11 mouse cellular contexts compared by ENCODE assay signal in genomic region chr13:110562902-110563301, GRCm38 (mm10).
DNase-seq lines count a peak whose midpoint lies in the region; ATAC-seq and TF ChIP-seq lines count a peak whose summit lies in the region.
"Had no signal": no experiment of that assay in that cellular context is flagged by ENCODE, and none has a peak within 500 bp of the region (broad histone marks: within the 10 kb centered on the region; RNA-seq: fewer than 3 reads in every experiment).

No protein-coding gene starts in this region.

- no peak overlapping the region for H3K4me3 ChIP-seq in intestine, embryonic 16.5 days (ENCODE audit: low read length)
- H3K4me3 ChIP-seq in lung, embryonic 14.5 days (ENCODE audit: low read depth, low read length): no peak overlapping the region
- H3K4me3 ChIP-seq in forebrain, embryonic 11.5 days (ENCODE audit: low read depth, low read length): no peak overlapping the region
- H3K4me3 ChIP-seq: hindbrain, embryonic 13.5 days; limb, embryonic 12.5 days; myocyte had no signal

- no peaks in the 10 kb centered on the region for H3K36me3 ChIP-seq in intestine, embryonic 16.5 days (ENCODE audit: control insufficient read depth, insufficient read depth, low read length)
- H3K36me3 ChIP-seq in lung, embryonic 14.5 days (ENCODE audit: insufficient read depth): no peaks in the 10 kb centered on the region
- no peaks in the 10 kb centered on the region for H3K36me3 ChIP-seq in forebrain, embryonic 11.5 days (ENCODE audit: control insufficient read depth, insufficient read depth, low read length)
- H3K36me3 ChIP-seq: hindbrain, embryonic 13.5 days; limb, embryonic 12.5 days had no signal

- H3K9me3 ChIP-seq in intestine, embryonic 16.5 days (ENCODE audit: control insufficient read depth, low read length): no peaks in the 10 kb centered on the region
- no peaks in the 10 kb centered on the region for H3K9me3 ChIP-seq in lung, embryonic 14.5 days (ENCODE audit: low read depth, low read length)
- H3K9me3 ChIP-seq in forebrain, embryonic 11.5 days (ENCODE audit: control insufficient read depth, low read length): no peaks in the 10 kb centered on the region
- H3K9me3 ChIP-seq: hindbrain, embryonic 13.5 days; limb, embryonic 12.5 days had no signal

- intact Hi-C loops in left cerebral cortex, postnatal 14 days (cut with DNase I): loop anchor here (10.0 kb wide), 1 partner anchor 672 kb away; no protein-coding TSS in a partner anchor

- H3K4me1 ChIP-seq in intestine, embryonic 16.5 days (ENCODE audit: control insufficient read depth, insufficient read depth, low read length): 0 out of 2 replicates have a peak, but pooled peaks cover 3% of the 10 kb centered on the region
- H3K4me1 ChIP-seq in lung, embryonic 14.5 days (ENCODE audit: insufficient read depth): 0 out of 2 replicates have a peak, but pooled peaks cover under 1% of the 10 kb centered on the region
- H3K4me1 ChIP-seq in forebrain, embryonic 11.5 days (replicated peaks; ENCODE audit: control insufficient read depth, insufficient read depth, low read length): no peaks in the 10 kb centered on the region
- H3K4me1 ChIP-seq: limb, embryonic 12.5 days had no signal

- H3K9ac ChIP-seq in intestine, embryonic 16.5 days (ENCODE audit: low read depth, low read length): no peak overlapping the region
- H3K9ac ChIP-seq in lung, embryonic 14.5 days: no peak overlapping the region
- H3K9ac ChIP-seq in forebrain, embryonic 11.5 days (ENCODE audit: low read length): no peak overlapping the region
- H3K9ac ChIP-seq: hindbrain, embryonic 13.5 days; limb, embryonic 12.5 days had no signal

- TF ChIP-seq CTCF in lung, embryonic 14.5 days (IDR thresholded peaks at IDR 0.05; ENCODE audit: low read depth): no peak

- H3K4me2 ChIP-seq in intestine, embryonic 16.5 days (ENCODE audit: low read depth, low read length): no peak overlapping the region
- no peak overlapping the region for H3K4me2 ChIP-seq in lung, embryonic 14.5 days
- no peak overlapping the region for H3K4me2 ChIP-seq in forebrain, embryonic 11.5 days (ENCODE audit: low read depth, low read length, severe bottlenecking)
- H3K4me2 ChIP-seq: hindbrain, embryonic 13.5 days; limb, embryonic 12.5 days had no signal

- peak; percentile 13 for DNase-seq in R1 (ENCODE audit: low read depth, low spot score)
- peak; percentile 15 for DNase-seq in brain, adult 2 months (ENCODE audit: low read depth, low spot score)
- peak; percentile 54 for DNase-seq in lung, embryonic 14.5 days
- no peak for DNase-seq in spleen, adult 18-20 months
- no peak for DNase-seq in left cerebral cortex, postnatal 14 days (ENCODE audit: low spot score in 2 of 2)
- DNase-seq in forebrain, embryonic 11.5 days (ENCODE audit: low spot score): no peak
- DNase-seq: cerebellum, adult 2 months had no signal

- H3K27ac ChIP-seq in intestine, embryonic 16.5 days (ENCODE audit: low read length): no peak overlapping the region
- H3K27ac ChIP-seq in lung, embryonic 14.5 days (ENCODE audit: low read depth): no peak overlapping the region
- no peak overlapping the region for H3K27ac ChIP-seq in forebrain, embryonic 11.5 days (ENCODE audit: low read depth, low read length)
- H3K27ac ChIP-seq: hindbrain, embryonic 13.5 days; limb, embryonic 12.5 days had no signal

- WGBS in intestine, embryonic 16.5 days: 30% methylated on average over 5 of the region's 5 CpGs
- 33% methylated on average over 5 of the region's 5 CpGs for WGBS in lung, embryonic 14.5 days
- 81% methylated on average over 5 of the region's 5 CpGs for WGBS in forebrain, embryonic 11.5 days

- ATAC-seq in intestine, embryonic 16.5 days: peak; percentile 85
- peak; percentile 73 for ATAC-seq in lung, embryonic 14.5 days (ENCODE audit: insufficient read depth)
- ATAC-seq in forebrain, embryonic 11.5 days (replicated peaks; ENCODE audit: low FRiP score): no peak

- no peaks in the 10 kb centered on the region for H3K27me3 ChIP-seq in intestine, embryonic 16.5 days (replicated peaks; ENCODE audit: control insufficient read depth, insufficient read depth, low read length)
- H3K27me3 ChIP-seq in lung, embryonic 14.5 days (ENCODE audit: insufficient read depth, low read length): no peaks in the 10 kb centered on the region
- H3K27me3 ChIP-seq in forebrain, embryonic 11.5 days (ENCODE audit: control insufficient read depth, insufficient read depth, low read length): no peaks in the 10 kb centered on the region
- H3K27me3 ChIP-seq: hindbrain, embryonic 13.5 days; limb, embryonic 12.5 days had no signal

Comparison
In these comparisons a context has a peak if more than half of its experiments do, and no peak if none do; other contexts are left out.
1. DNase-seq: peak in R1 (single experiment), brain, adult 2 months (single experiment) and lung, embryonic 14.5 days (single experiment); none in spleen, adult 18-20 months (0 of 2), left cerebral cortex, postnatal 14 days (0 of 2) and forebrain, embryonic 11.5 days (single experiment).